Mouse (Mus musculus) right cerebral cortex, postnatal 10 days (tissue): Measurements from ENCODE around the gene Tubd1.
A peak's percentile ranks its signal among the peaks of the same experiment; 100 is the strongest.

ENCODE experiments used
- DNase-seq, 2 experiments: peaks; one replicate each; pipeline ENCODE4 v3.0.0; 2021; ENCODE audit warnings: low spot score in 2 of 2

Tubd1 gene

DNA sequence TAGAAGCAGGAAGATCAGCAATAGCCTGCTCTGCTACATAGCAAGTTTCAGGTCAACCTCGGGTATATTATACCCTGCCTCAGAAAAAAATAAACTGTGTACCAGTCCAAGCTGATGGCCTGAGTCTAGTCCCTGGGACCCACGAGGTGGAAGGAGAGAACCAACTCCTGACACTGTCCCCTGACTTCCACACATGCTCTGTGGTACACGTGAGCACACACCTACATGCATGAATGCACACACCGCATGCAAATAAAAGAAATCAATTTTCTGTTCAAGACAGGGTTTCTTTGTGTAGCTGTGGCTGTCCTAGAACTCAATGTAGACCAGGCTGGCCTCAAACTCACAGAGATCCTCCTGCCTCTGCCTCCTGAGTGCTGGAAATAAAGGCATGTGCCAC is 13.5 kb downstream of the Tubd1 start:
- no peak for DNase-seq

GRCm38 (mm10) chr11:86568425-86568824 is 23.6 kb downstream of the Tubd1 start:
- no peak for DNase-seq

DNA sequence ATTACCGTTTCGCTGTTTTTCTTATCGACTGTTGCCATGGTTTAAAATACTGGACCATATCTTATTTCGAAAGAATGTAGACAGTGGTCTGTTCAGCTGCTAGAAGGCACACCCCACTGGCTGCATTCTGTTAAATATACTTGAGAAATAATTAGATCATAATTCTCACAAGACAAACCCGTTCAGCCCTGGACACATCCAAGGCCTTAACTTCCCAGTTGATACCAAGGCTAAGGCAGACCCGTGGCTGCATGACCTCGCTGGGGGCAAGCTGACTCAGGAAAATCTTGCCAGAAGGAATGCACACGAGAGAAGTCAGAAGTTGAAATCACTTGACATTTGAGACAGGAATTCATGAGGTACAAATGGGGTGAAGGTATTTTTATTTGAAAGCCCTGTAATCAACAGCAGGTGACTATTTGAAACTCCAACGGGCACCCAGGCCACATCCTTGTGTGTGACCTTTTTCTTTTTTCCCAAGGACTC is 25.5 kb downstream of the Tubd1 start:
- no peak for DNase-seq

- DNase-seq = no peak
These were observed 26.5 kb downstream of the Tubd1 start for GRCm38 (mm10) chr11:86571047-86571855.

- no peak for DNase-seq
These were observed 27.1 kb downstream of the Tubd1 start for GRCm38 (mm10) chr11:86571871-86572270.

- no peak for DNase-seq
These were observed 27.8 kb downstream of the Tubd1 start for GRCm38 (mm10) chr11:86572623-86573022.

- no peak for DNase-seq
These were observed 28.9 kb downstream of the Tubd1 start for GRCm38 (mm10) chr11:86573646-86574231.

GRCm38 (mm10) chr11:86574408-86574807 is 29.6 kb downstream of the Tubd1 start:
- DNase-seq = no peak

- no peak for DNase-seq
These were observed 31.0 kb downstream of the Tubd1 start for GRCm38 (mm10) chr11:86575632-86576378.

DNA sequence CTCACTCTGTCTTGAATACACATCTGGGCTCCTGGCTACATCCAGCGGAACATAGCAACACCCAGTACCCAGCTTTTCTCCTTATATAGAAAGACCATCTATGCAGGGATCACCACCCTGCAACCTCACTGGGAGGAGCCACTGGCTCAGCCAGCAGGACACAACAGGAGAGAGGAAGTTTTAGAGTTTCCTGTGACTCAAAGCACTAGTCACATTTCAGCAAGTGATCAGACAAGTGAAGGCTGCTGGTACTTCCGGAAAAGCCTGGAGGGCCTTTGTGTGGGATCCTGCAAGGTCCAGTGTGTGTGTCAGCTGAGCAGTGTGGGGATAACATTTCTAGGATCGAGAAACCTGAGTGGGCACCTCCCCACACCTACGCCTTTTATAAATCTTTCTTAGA is 32.4 kb downstream of the Tubd1 start:
- DNase-seq = no peak

- no peak for DNase-seq
These were observed 33.5 kb downstream of the Tubd1 start for GRCm38 (mm10) chr11:86578106-86578808.

- DNase-seq = peak in 1 of 2 experiments; percentile 45
These were observed 34.3 kb downstream of the Tubd1 start for GRCm38 (mm10) chr11:86578809-86579730.

DNA sequence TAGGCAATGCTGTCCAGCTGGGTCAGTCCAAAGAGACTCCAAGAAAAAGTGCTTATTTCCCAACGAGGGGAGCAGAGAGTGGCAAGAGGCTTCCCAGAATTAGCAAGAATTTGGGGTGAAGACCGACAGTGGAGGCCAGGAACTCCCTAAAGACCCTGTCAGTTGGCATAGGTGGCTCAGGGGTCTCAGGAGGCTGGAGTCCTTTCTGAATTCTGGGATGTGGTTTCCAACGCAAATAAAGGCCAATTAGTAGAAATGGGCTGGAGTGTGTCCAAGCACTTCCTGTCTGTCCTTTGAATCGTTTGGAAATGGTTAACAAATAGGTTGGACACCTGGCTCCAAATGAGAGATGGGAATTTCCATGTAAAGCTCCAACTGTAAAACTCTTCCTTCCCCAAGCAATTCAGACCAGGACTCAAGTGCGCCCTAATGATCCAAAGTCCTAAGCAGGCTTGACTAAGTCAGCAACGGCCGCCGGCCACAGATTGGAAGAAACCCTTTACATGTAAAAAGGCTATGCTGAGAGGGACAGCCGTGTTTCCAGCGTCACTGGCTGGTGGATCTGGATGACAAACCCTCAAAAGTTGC is 35.0 kb downstream of the Tubd1 start:
- no peak for DNase-seq

GRCm38 (mm10) chr11:86580319-86581113 is 35.7 kb downstream of the Tubd1 start:
- no peak for DNase-seq

- no peak for DNase-seq
These were observed 36.5 kb downstream of the Tubd1 start for GRCm38 (mm10) chr11:86581250-86581753.

GRCm38 (mm10) chr11:86581943-86582542 is 37.3 kb downstream of the Tubd1 start:
- no peak for DNase-seq

DNA sequence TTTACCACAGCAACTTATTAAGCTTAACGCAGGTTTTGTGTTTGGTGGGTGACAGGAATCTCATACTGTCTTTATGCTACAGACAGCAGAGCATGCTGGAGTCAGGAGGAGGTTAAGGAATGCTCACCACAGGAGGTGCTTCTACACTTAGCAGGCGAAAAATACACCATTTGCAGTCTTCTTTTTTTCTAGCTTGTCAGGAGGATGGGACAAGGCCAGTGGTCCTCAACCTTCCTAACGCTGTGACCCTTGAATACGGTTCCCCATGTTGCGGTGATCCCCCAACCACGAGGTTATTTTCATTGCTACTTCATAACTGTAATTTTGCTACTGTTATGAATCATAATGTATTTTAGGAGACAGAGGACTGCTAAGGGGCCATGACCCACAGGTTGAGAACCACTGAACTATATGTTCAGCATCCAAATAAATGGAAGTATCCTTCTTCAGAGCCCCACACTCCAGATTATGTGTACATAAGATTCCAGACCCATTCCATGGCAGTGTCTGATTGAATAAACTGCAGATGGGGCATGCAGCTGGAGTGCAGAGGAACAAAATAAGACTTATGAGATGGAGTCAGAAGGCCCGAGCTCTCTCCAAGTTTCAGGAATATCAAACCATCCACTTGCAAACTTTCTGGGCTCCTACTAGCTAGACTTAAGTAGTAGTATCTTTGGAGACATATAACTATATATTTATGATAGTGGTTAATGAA is 37.9 kb downstream of the Tubd1 start:
- DNase-seq = no peak

DNA sequence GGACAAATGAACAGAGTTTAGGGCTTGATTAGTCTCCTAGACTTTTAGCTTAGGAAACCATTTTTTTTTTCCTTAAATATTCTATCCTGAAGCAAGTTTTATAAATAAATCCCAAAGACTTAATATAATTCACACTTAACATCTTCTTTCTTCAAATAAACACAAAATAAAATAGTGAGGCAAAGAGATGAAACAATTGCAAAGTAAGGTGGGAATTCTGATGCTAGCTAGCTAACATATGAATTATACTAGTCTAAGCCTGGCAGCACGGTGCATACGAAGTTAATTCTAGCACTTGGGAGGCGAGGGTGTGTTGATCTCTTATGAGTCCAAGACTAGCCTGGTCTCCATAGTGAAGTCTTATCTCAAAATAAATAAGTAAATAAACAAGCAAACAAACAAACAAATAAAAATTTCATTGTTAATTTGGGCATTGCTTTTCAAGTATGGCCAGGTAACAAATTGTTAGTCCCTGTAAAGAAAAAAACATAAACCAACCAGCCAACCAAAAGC is 38.6 kb downstream of the Tubd1 start:
- DNase-seq = no peak
